Mouse (Mus musculus): ENCODE data around the gene Naa10.
A peak's percentile ranks its signal among the peaks of the same experiment; 100 is the strongest.

Gene Naa10

GRCm38 (mm10) chrX:73914827-73915703, 6.7 kb downstream of the Naa10 start:
- peak; percentile 89 to 94 for DNase-seq (ENCODE audit: low spot score in 2 of 2)

- peak; percentile 14 to 41 for DNase-seq (ENCODE audit: low spot score in 2 of 2)
These were observed 10.2 kb downstream of the Naa10 start for GRCm38 (mm10) chrX:73911588-73911987.

- peak; percentile 34 to 39 for DNase-seq (ENCODE audit: low spot score in 2 of 2)
These were observed 10.6 kb downstream of the Naa10 start for GRCm38 (mm10) chrX:73911156-73911555.

- peak in 1 of 2 experiments; percentile 3 for DNase-seq (ENCODE audit: low spot score in 2 of 2)
These were observed 11.3 kb downstream of the Naa10 start for GRCm38 (mm10) chrX:73910451-73910850.

GRCm38 (mm10) chrX:73910049-73910448, 11.7 kb downstream of the Naa10 start:
- no peak for DNase-seq (ENCODE audit: low spot score in 2 of 2)

- no peak for DNase-seq (ENCODE audit: low spot score in 2 of 2)
These were observed 23.8 kb downstream of the Naa10 start for GRCm38 (mm10) chrX:73897959-73898358.

- DNase-seq (ENCODE audit: low spot score in 2 of 2), result peak; percentile 33 to 57
These were observed 26.0 kb downstream of the Naa10 start, which contains the start of gene L1cam for GRCm38 (mm10) chrX:73895719-73896118. Gene L1cam (minus strand): TSS chrX:73896105.

- DNase-seq (ENCODE audit: low spot score in 2 of 2), result no peak
These were observed 28.9 kb downstream of the Naa10 start for GRCm38 (mm10) chrX:73892833-73893232.

GRCm38 (mm10) chrX:73891551-73892152, 30.1 kb downstream of the Naa10 start, which contains the start of gene Avpr2:
Gene Avpr2 (plus strand): TSS chrX:73892102.
- no peak for DNase-seq (ENCODE audit: low spot score in 2 of 2)

GRCm38 (mm10) chrX:73881463-73881862, 40.3 kb downstream of the Naa10 start:
- DNase-seq (ENCODE audit: low spot score in 2 of 2), result no peak

- no peak for DNase-seq (ENCODE audit: low spot score in 2 of 2)
These were observed 40.7 kb downstream of the Naa10 start for GRCm38 (mm10) chrX:73881036-73881427.

- peak; percentile 30 to 52 for DNase-seq (ENCODE audit: low spot score in 2 of 2)
These were observed 41.3 kb downstream of the Naa10 start for GRCm38 (mm10) chrX:73880194-73881035.

GRCm38 (mm10) chrX:73877014-73877413, 44.7 kb downstream of the Naa10 start:
- no peak for DNase-seq (ENCODE audit: low spot score in 2 of 2)

- DNase-seq (ENCODE audit: low spot score in 2 of 2), result no peak
These were observed 45.9 kb downstream of the Naa10 start for GRCm38 (mm10) chrX:73875881-73876280.

- DNase-seq (ENCODE audit: low spot score in 2 of 2), result no peak
These were observed 49.8 kb downstream of the Naa10 start for GRCm38 (mm10) chrX:73871956-73872355.

- DNase-seq (ENCODE audit: low spot score in 2 of 2), result no peak
These were observed 50.3 kb downstream of the Naa10 start for GRCm38 (mm10) chrX:73871474-73871873.

GRCm38 (mm10) chrX:73869334-73869733, 52.4 kb downstream of the Naa10 start:
- no peak for DNase-seq (ENCODE audit: low spot score in 2 of 2)

GRCm38 (mm10) chrX:73867852-73868251, 53.9 kb downstream of the Naa10 start:
- DNase-seq (ENCODE audit: low spot score in 2 of 2), result no peak

GRCm38 (mm10) chrX:73867256-73867655, 54.5 kb downstream of the Naa10 start:
- DNase-seq (ENCODE audit: low spot score in 2 of 2), result no peak

Data from natural killer cell, adult 2 months (primary cell).